Mouse (Mus musculus) adrenal gland, postnatal 0 days (tissue): Measurements from ENCODE around the gene F7. TPM values are rescaled to one million over a fixed set of nuclear protein-coding genes. Genes with fewer than 3 reads are reported as not detected.

ENCODE experiments used
- polyA plus RNA-seq: library from polyadenylated mRNA; unstranded; fragments of >200 nt; fragmentation: Nextera tagmentation; extraction: Ambion mirVana; gene quantifications from 2 replicates; pipeline ENCODE4 v1.2.1, GENCODE M21; 2015

Gene F7
- 0.80 and 1.2 TPM in 2 replicates for polyA plus RNA-seq

DNA sequence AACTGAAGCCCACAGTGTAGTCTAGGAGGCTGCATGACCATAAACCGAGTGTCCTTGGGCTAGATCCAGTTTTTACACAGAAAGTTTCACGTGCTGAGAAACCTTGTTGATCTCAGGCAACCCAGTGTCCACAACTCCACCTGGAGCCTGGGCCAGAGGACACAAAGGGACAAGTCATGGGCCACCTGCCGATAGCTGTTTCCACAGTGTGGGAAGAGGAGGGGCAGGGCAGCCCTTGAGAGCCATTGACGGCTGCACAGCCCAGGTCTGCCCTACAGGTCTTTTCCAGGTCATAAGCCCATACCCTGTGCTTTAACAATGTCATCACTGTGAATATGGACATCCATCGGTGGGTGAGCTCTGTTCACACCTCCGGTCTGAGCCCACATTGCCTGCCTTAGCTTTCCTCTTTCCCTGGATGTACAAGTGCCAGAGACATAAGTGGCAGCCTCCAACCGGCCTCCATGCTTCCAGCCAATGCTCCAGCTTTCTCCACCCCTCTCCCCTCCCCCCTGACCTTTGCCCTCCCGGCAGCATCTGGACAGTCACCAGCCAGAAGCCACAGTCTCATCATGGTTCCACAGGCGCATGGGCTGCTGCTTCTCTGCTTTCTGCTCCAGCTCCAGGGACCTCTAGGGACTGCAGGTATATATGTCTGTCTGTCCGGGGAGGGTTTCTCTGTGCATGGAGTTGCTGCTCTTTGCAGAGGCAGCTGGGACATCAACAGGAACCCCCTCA, at the start of gene F7:
Gene F7, plus strand, starts transcription at position 548 of the 738 bp plus-strand sequence.

DNA sequence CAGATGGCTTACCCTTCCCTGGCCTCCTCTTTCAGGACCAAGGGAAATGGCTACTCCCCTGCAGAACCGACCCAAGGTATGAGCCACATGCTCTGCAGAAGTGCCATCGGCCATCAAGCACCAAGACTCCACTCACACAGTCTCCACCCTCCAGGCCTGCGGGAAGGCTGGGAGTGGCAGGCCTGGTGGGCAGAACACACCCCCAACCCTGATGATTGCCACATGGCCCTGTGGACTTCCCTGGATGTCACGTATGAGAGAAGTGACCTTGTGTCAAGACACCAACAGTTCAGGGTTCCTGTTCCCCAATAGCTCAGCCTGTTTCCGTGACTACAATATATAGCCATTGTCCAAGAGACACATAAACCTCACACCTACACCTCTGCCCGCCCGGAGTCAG, 11.2 kb downstream of the F7 start, which contains the start of gene F10:
Gene F10, plus strand, starts transcription at position 294 of the 400 bp plus-strand sequence.

GRCm38 (mm10) chr8:13060441-13061150, 34.8 kb downstream of the F7 start, which contains the start of gene Proz:
Gene Proz (plus strand): TSS chr8:13060914.

Other genes with a start within 250 kb of the F7 start
- gene Mcf2l, start 152.2 kb upstream of the F7 start, polyA plus RNA-seq = 11.4 and 16.1 TPM in 2 replicates
- gene F10, start 11.3 kb downstream of the F7 start, polyA plus RNA-seq = 10.9 and 17.2 TPM in 2 replicates
- gene Proz, start 34.9 kb downstream of the F7 start, polyA plus RNA-seq = 1.6 and 3.1 TPM in 2 replicates
- 15.3 and 20.3 TPM in 2 replicates for gene Pcid2, start 79.4 kb downstream of the F7 start, polyA plus RNA-seq
- 65.3 and 129 TPM in 2 replicates for gene Cul4a, start 79.6 kb downstream of the F7 start, polyA plus RNA-seq
- gene Lamp1, start 133.1 kb downstream of the F7 start, polyA plus RNA-seq = 295 and 388 TPM in 2 replicates
- 20.5 and 26.6 TPM in 2 replicates for gene Grtp1, start 174.6 kb downstream of the F7 start, polyA plus RNA-seq
- 0.24 and 1.8 TPM in 2 replicates for gene Adprhl1, start 228.1 kb downstream of the F7 start, polyA plus RNA-seq